Mouse (Mus musculus): ENCODE measurements around the gene Sec16a. TPM values are rescaled to one million over a fixed set of nuclear protein-coding genes. Genes with fewer than 3 reads are reported as not detected.

Gene Sec16a
- polyA plus RNA-seq, 1 experiment from 2014 or later, result 7.8 TPM

- 92% methylated on average over 8 of the region's 8 CpGs for WGBS (ENCODE audit: insufficient replicate concordance)
- no peak overlapping the region for H3K4me3 ChIP-seq (ENCODE audit: low read depth, low read length)
Measured at GRCm38 (mm10) chr2:26372396-26372795, 72.6 kb downstream of the Sec16a start.

GRCm38 (mm10) chr2:26368572-26368971 lies 76.4 kb downstream of the Sec16a start:
- Histone ChIP-seq H3K4me3 (ENCODE audit: low read depth, low read length) (no peak overlapping the region), H3K4me1 (ENCODE audit: insufficient read depth) (no peaks in the 10 kb centered on the region), H3K4me2 (ENCODE audit: low read depth, low read length) (no peak overlapping the region), H3K27ac (ENCODE audit: low read depth) (no peak overlapping the region), H3K36me3 (replicated peaks; ENCODE audit: insufficient read depth, low read length) (peaks cover 61% of the 10 kb centered on the region), H3K27me3 (ENCODE audit: insufficient read depth, low read length) (no peaks in the 10 kb centered on the region), H3K9ac (replicated peaks) (no peak overlapping the region), H3K9me3 (ENCODE audit: low read length) (no peaks in the 10 kb centered on the region)
- DNase-seq (no peak), ATAC-seq (no peak)
- TF ChIP-seq EP300 (IDR thresholded peaks at IDR 0.05; ENCODE audit: low read depth) (no peak), CTCF (IDR thresholded peaks at IDR 0.05; ENCODE audit: low read depth) (no peak)
- WGBS (ENCODE audit: insufficient replicate concordance), result 76% methylated on average over 1 of the region's 1 CpGs

More at GRCm38 (mm10) chr2:26372396-26372795, 72.6 kb downstream of the Sec16a start:
- Histone ChIP-seq H3K4me2 (ENCODE audit: low read depth, low read length) (no peak overlapping the region), H3K27me3 (ENCODE audit: insufficient read depth, low read length) (no peaks in the 10 kb centered on the region), H3K9ac (replicated peaks) (no peak overlapping the region), H3K36me3 (replicated peaks; ENCODE audit: insufficient read depth, low read length) (peaks cover 78% of the 10 kb centered on the region), H3K27ac (ENCODE audit: low read depth) (no peak overlapping the region), H3K9me3 (ENCODE audit: low read length) (no peaks in the 10 kb centered on the region), H3K4me1 (ENCODE audit: insufficient read depth) (no peaks in the 10 kb centered on the region)
- DNase-seq (no peak), ATAC-seq (no peak)
- TF ChIP-seq CTCF (IDR thresholded peaks at IDR 0.05; ENCODE audit: low read depth) (no peak), EP300 (IDR thresholded peaks at IDR 0.05; ENCODE audit: low read depth) (no peak)

- Histone ChIP-seq H3K4me1 (ENCODE audit: insufficient read depth) (no peaks in the 10 kb centered on the region), H3K27me3 (ENCODE audit: insufficient read depth, low read length) (no peaks in the 10 kb centered on the region), H3K9ac (replicated peaks) (no peak overlapping the region), H3K4me2 (ENCODE audit: low read depth, low read length) (no peak overlapping the region), H3K36me3 (replicated peaks; ENCODE audit: insufficient read depth, low read length) (peaks cover 55% of the 10 kb centered on the region), H3K4me3 (ENCODE audit: low read depth, low read length) (no peak overlapping the region), H3K27ac (ENCODE audit: low read depth) (no peak overlapping the region), H3K9me3 (ENCODE audit: low read length) (no peaks in the 10 kb centered on the region)
- 82% methylated on average over 6 of the region's 6 CpGs for WGBS (ENCODE audit: insufficient replicate concordance)
- ATAC-seq (no peak), DNase-seq (no peak)
- TF ChIP-seq EP300 (IDR thresholded peaks at IDR 0.05; ENCODE audit: low read depth) (no peak), CTCF (IDR thresholded peaks at IDR 0.05; ENCODE audit: low read depth) (no peak)
Measured at GRCm38 (mm10) chr2:26367911-26368310, 77.1 kb downstream of the Sec16a start.

- WGBS (ENCODE audit: insufficient replicate concordance), result 78% methylated on average over 10 of the region's 10 CpGs
- Histone ChIP-seq H3K9me3 (ENCODE audit: low read length) (no peaks in the 10 kb centered on the region), H3K27ac (ENCODE audit: low read depth) (no peak overlapping the region), H3K27me3 (ENCODE audit: insufficient read depth, low read length) (no peaks in the 10 kb centered on the region), H3K36me3 (replicated peaks; ENCODE audit: insufficient read depth, low read length) (peaks cover 35% of the 10 kb centered on the region), H3K4me3 (ENCODE audit: low read depth, low read length) (no peak overlapping the region), H3K4me1 (ENCODE audit: insufficient read depth) (no peaks in the 10 kb centered on the region), H3K4me2 (ENCODE audit: low read depth, low read length) (no peak overlapping the region), H3K9ac (replicated peaks) (no peak overlapping the region)
- no peak for TF ChIP-seq EP300 (IDR thresholded peaks at IDR 0.05; ENCODE audit: low read depth)
- no peak for TF ChIP-seq CTCF (IDR thresholded peaks at IDR 0.05; ENCODE audit: low read depth)
- DNase-seq (peak; percentile 49), ATAC-seq (no peak)
Measured at GRCm38 (mm10) chr2:26364738-26365465, 80.1 kb downstream of the Sec16a start.

GRCm38 (mm10) chr2:26363481-26363880 lies 81.5 kb downstream of the Sec16a start:
- 76% methylated on average over 5 of the region's 5 CpGs for WGBS (ENCODE audit: insufficient replicate concordance)
- Histone ChIP-seq H3K4me3 (ENCODE audit: low read depth, low read length) (no peak overlapping the region), H3K27ac (ENCODE audit: low read depth) (no peak overlapping the region), H3K27me3 (ENCODE audit: insufficient read depth, low read length) (no peaks in the 10 kb centered on the region), H3K9ac (replicated peaks) (no peak overlapping the region), H3K4me2 (ENCODE audit: low read depth, low read length) (no peak overlapping the region), H3K9me3 (ENCODE audit: low read length) (no peaks in the 10 kb centered on the region), H3K36me3 (replicated peaks; ENCODE audit: insufficient read depth, low read length) (peaks cover 24% of the 10 kb centered on the region), H3K4me1 (ENCODE audit: insufficient read depth) (no peaks in the 10 kb centered on the region)
- ATAC-seq, result no peak
- no peak for TF ChIP-seq CTCF (IDR thresholded peaks at IDR 0.05; ENCODE audit: low read depth)
- no peak for TF ChIP-seq EP300 (IDR thresholded peaks at IDR 0.05; ENCODE audit: low read depth)
- no peak for DNase-seq

GRCm38 (mm10) chr2:26362991-26363390 lies 82.0 kb downstream of the Sec16a start:
- no peak overlapping the region for H3K4me3 ChIP-seq (ENCODE audit: low read depth, low read length)
- H3K9me3 ChIP-seq (ENCODE audit: low read length), result no peaks in the 10 kb centered on the region
- TF ChIP-seq EP300 (IDR thresholded peaks at IDR 0.05; ENCODE audit: low read depth), result no peak
- no peak for TF ChIP-seq CTCF (IDR thresholded peaks at IDR 0.05; ENCODE audit: low read depth)
- H3K27ac ChIP-seq (ENCODE audit: low read depth), result no peak overlapping the region
- WGBS (ENCODE audit: insufficient replicate concordance), result 78% methylated on average over 5 of the region's 5 CpGs
- H3K4me1 ChIP-seq (ENCODE audit: insufficient read depth), result no peaks in the 10 kb centered on the region
- DNase-seq (no peak), ATAC-seq (no peak)
- H3K36me3 ChIP-seq (replicated peaks; ENCODE audit: insufficient read depth, low read length), result peaks cover 19% of the 10 kb centered on the region
- no peaks in the 10 kb centered on the region for H3K27me3 ChIP-seq (ENCODE audit: insufficient read depth, low read length)
- H3K9ac ChIP-seq (replicated peaks), result no peak overlapping the region
- H3K4me2 ChIP-seq (ENCODE audit: low read depth, low read length), result no peak overlapping the region
